Mouse (Mus musculus) urinary bladder, postnatal 0 days (tissue): Measurements from ENCODE around the gene Myo16. TPM values are rescaled to one million over a fixed set of nuclear protein-coding genes. Genes with fewer than 3 reads are reported as not detected.

Experiments used
- polyA plus RNA-seq: library from polyadenylated mRNA; unstranded; fragments of >200 nt; fragmentation: Nextera tagmentation; extraction: Ambion mirVana; gene quantifications from 2 replicates; pipeline ENCODE4 v1.2.1, GENCODE M21; 2015

Myo16 gene
- polyA plus RNA-seq, result 0.02 and 0.12 TPM in 2 replicates

DNA sequence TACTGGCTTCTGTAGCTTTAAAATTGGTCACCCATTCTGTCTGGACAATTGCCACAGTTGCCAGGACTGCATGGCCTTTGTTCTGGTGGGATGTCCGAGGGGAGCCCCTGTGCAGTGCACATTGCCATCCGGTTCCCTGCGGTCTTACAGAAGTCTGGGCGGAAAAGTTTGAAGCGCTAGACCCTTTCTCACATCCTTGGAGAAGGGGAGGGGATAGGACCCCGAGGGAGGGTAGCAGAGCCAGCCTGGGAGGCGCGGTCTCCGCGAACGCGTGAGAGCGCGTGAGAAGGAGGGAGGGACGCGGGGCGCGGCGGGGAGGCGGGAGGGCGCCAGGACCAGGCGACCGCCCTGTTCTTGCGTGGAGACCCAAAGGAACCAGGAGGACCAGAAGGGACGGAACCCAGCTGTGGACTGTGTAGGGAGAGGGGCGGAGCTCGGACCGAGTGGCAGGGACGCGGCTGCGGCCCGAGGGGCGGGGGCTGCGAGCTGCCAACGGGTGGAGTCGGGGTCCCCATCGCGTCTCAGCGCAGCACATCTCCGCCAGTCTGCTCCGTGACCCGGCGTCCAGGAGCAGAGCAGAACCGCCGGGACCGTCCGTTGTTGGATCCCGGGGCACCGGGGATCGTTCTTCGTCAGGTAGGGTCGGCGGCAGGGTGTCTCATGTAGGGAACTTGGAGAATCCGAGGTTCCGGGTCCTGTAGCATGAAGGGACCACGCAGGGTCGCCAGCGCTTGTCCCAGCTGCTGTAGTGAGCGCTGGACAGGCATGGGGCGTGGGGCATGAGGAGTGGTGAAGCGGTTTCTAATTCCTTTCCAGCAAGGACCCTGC is at the start of gene Myo16:
TSS of gene Myo16 (plus strand) at position 301 of the 828 bp plus-strand sequence.

Other genes with a start within 250 kb of the Myo16 start
- gene Lig4, start 176.2 kb upstream of the Myo16 start, polyA plus RNA-seq, result 2.5 and 3.2 TPM in 2 replicates
- 11.6 and 12.0 TPM in 2 replicates for gene Abhd13, start 176.2 kb upstream of the Myo16 start, polyA plus RNA-seq
- 1.7 and 1.8 TPM in 2 replicates for gene Tnfsf13b, start 147.4 kb upstream of the Myo16 start, polyA plus RNA-seq